14 mouse cellular contexts compared by ENCODE assay signal in the genomic region with DNA sequence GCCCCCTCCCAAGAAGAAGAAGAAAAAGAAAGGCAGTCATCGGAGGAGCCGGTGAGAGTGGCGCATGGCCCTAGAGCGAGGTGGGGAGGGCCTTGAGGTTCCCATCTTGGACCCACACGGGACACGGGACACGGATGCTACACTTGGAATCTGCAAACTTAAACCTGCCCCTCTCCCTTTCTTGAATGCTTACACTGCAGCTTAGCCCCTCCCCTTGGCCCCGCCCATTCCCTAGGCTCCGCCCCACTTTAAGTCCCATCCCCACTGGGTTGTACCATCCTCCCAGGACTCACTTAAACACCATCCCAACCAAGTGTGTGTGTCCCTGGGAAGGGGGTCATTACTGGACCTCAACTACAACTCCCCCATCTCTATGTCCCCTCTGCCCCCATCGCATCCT. TPM values are rescaled to one million over a fixed set of nuclear protein-coding genes. Genes with fewer than 3 reads are reported as not detected.
DNase-seq lines count a peak whose midpoint lies in the region; ATAC-seq lines count a peak whose summit lies in the region.
"Had no signal": no experiment of that assay in that cellular context is flagged by ENCODE, and none has a peak within 500 bp of the region (broad histone marks: within the 10 kb centered on the region; RNA-seq: fewer than 3 reads in every experiment).

No protein-coding gene starts in this region.

- no peak for ATAC-seq in hindbrain, embryonic 12.5 days (ENCODE audit: low FRiP score)
- no peak for ATAC-seq in neural tube, embryonic 11.5 days (ENCODE audit: insufficient read depth, low FRiP score, low TSS enrichment)
- ATAC-seq: liver, postnatal 0 days; Patski had no signal

- peaks cover 48% of the 10 kb centered on the region for H3K27me3 ChIP-seq in hindbrain, embryonic 12.5 days
- H3K27me3 ChIP-seq in neural tube, embryonic 11.5 days (ENCODE audit: control insufficient read depth, insufficient read depth, low read length): peaks cover 23% of the 10 kb centered on the region

- 5% methylated on average over 10 of the region's 10 CpGs for WGBS in hindbrain, embryonic 12.5 days
- 4% methylated on average over 9 of the region's 10 CpGs for WGBS in neural tube, embryonic 11.5 days

- peak overlapping the region; percentile 57 for H3K9ac ChIP-seq in hindbrain, embryonic 12.5 days
- H3K9ac ChIP-seq in neural tube, embryonic 11.5 days (ENCODE audit: low read length): peak overlapping the region; percentile 61
- H3K9ac ChIP-seq: liver, postnatal 0 days had no signal

- peak; percentile 27 for DNase-seq in kidney, postnatal 10 days
- DNase-seq in kidney, postnatal 14 days: no peak
- peak; percentile 90 for DNase-seq in ZHBTc4 (ENCODE audit: low read depth, low spot score)
- peak; percentile 70 for DNase-seq in neural tube, embryonic 11.5 days (ENCODE audit: low spot score)
- DNase-seq in spleen, postnatal 10 days (ENCODE audit: low spot score in 2 of 2): no peak
- DNase-seq in layer of hippocampus, postnatal 25 days (ENCODE audit: extremely low spot score in 1 of 2, low spot score in 1 of 2): no peak
- DNase-seq: layer of hippocampus, postnatal 36 days; liver, postnatal 0 days; thymus, postnatal 14 days had no signal

- peaks cover 46% of the 10 kb centered on the region for H3K4me1 ChIP-seq in hindbrain, embryonic 12.5 days
- peaks cover 17% of the 10 kb centered on the region; the same call in 1 of the 2 replicates for H3K4me1 ChIP-seq in neural tube, embryonic 11.5 days (ENCODE audit: control insufficient read depth, insufficient read depth, low read length)

- peak overlapping the region; percentile 31 for H3K4me3 ChIP-seq in hindbrain, embryonic 12.5 days
- H3K4me3 ChIP-seq in neural tube, embryonic 11.5 days (ENCODE audit: low read depth, low read length): peak overlapping the region; percentile 31

- H3K36me3 ChIP-seq in hindbrain, embryonic 12.5 days: peaks cover 10% of the 10 kb centered on the region
- no peaks in the 10 kb centered on the region for H3K36me3 ChIP-seq in neural tube, embryonic 11.5 days (ENCODE audit: control insufficient read depth, insufficient read depth, low read length)

- no peaks in the 10 kb centered on the region for H3K9me3 ChIP-seq in hindbrain, embryonic 12.5 days (replicated peaks)
- H3K9me3 ChIP-seq in neural tube, embryonic 11.5 days (ENCODE audit: control insufficient read depth, low read length): no peaks in the 10 kb centered on the region

- peak overlapping the region; percentile 96 for H3K27ac ChIP-seq in hindbrain, embryonic 12.5 days
- H3K27ac ChIP-seq in neural tube, embryonic 11.5 days (ENCODE audit: low read depth, low read length): peak overlapping the region; percentile 75

- peak overlapping the region; percentile 51 for H3K4me2 ChIP-seq in hindbrain, embryonic 12.5 days (replicated peaks)
- peak overlapping the region; percentile 50 for H3K4me2 ChIP-seq in neural tube, embryonic 11.5 days (ENCODE audit: low read depth)

RNA-seq across cellular contexts. Expression of a gene that starts 35.3 kb away (rescaled TPM):
- 23.9 and 34.1 TPM in 2 replicates for polyA plus RNA-seq in hindbrain, embryonic 12.5 days (2016; fragmentation: Nextera tagmentation; extraction: Ambion mirVana)
- 28.9 and 30.5 TPM in 2 replicates for polyA plus RNA-seq in neural tube, embryonic 11.5 days (2014; fragmentation: Nextera tagmentation; extraction: Ambion mirVana)
- total RNA-seq in layer of hippocampus, postnatal 25 days (2021): 10 to 100 TPM in 1 of 2 experiments, 1 to 10 TPM in 1; 7.7 to 14.4 TPM
- total RNA-seq: hematopoietic stem cell, adult 5-6 weeks had no signal

RNA-seq across cellular contexts. Expression of a gene that starts 45.7 kb away (rescaled TPM):
- 63.6 and 63.8 TPM in 2 replicates for polyA plus RNA-seq in hindbrain, embryonic 12.5 days (2016; fragmentation: Nextera tagmentation; extraction: Ambion mirVana)
- 22.9 and 25.5 TPM in 2 replicates for polyA plus RNA-seq in neural tube, embryonic 11.5 days (2014; fragmentation: Nextera tagmentation; extraction: Ambion mirVana)
- total RNA-seq in layer of hippocampus, postnatal 25 days (2021): 10 to 100 TPM; 62.7 to 81.7 TPM
- total RNA-seq: common myeloid progenitor, adult 5-6 weeks; gastrocnemius, adult 18-20 months; hematopoietic stem cell, adult 5-6 weeks had no signal
- polyA plus RNA-seq: liver, postnatal 0 days had no signal

Comparison
In these comparisons a context has a peak if more than half of its experiments do, and no peak if none do; other contexts are left out.
1. DNase-seq: peak in kidney, postnatal 10 days (single experiment), ZHBTc4 (single experiment) and neural tube, embryonic 11.5 days (single experiment); none in kidney, postnatal 14 days (single experiment), spleen, postnatal 10 days (0 of 2) and layer of hippocampus, postnatal 25 days (0 of 2).